Mouse (Mus musculus): ENCODE results near the gene Tspan9. TPM values are rescaled to one million over a fixed set of nuclear protein-coding genes. Genes with fewer than 3 reads are reported as not detected.

Gene Tspan9
- total RNA-seq, 2 experiments from 2014 or later: 53.0 to 57.6 TPM

- Histone ChIP-seq H3K27ac (no peak overlapping the region), H3K4me3 (no peak overlapping the region)
- DNase-seq (ENCODE audit: extremely low spot score in 1 of 2, low spot score in 2 of 2): no peak
- TF ChIP-seq CTCF (IDR thresholded peaks at IDR 0.05): no peak
- intact Hi-C loops (cut with DNase I): no loop called here
Observed at GRCm38 (mm10) chr6:128115121-128115520, 28.3 kb downstream of the Tspan9 start.

GRCm38 (mm10) chr6:128112605-128113004, 30.8 kb downstream of the Tspan9 start:
- intact Hi-C loops (cut with DNase I): no loop called here
- DNase-seq (ENCODE audit: extremely low spot score in 1 of 2, low spot score in 2 of 2): no peak
- TF ChIP-seq CTCF (IDR thresholded peaks at IDR 0.05): no peak
- H3K4me3 ChIP-seq: no peak overlapping the region
- no peak overlapping the region for H3K27ac ChIP-seq

GRCm38 (mm10) chr6:128111784-128112183, 31.6 kb downstream of the Tspan9 start:
- intact Hi-C loops (cut with DNase I): no loop called here
- H3K27ac ChIP-seq: no peak overlapping the region
- H3K4me3 ChIP-seq: no peak overlapping the region
- no peak for TF ChIP-seq CTCF (IDR thresholded peaks at IDR 0.05)
- no peak for DNase-seq (ENCODE audit: extremely low spot score in 1 of 2, low spot score in 2 of 2)

GRCm38 (mm10) chr6:128108324-128109035, 34.9 kb downstream of the Tspan9 start:
- no peak for DNase-seq (ENCODE audit: extremely low spot score in 1 of 2, low spot score in 2 of 2)
- TF ChIP-seq CTCF (IDR thresholded peaks at IDR 0.05): no peak
- Histone ChIP-seq H3K4me3 (no peak overlapping the region), H3K27ac (no peak overlapping the region)
- intact Hi-C loops (cut with DNase I): no loop called here

GRCm38 (mm10) chr6:128107698-128108097, 35.7 kb downstream of the Tspan9 start:
- DNase-seq (ENCODE audit: extremely low spot score in 1 of 2, low spot score in 2 of 2): no peak
- H3K27ac ChIP-seq: 0 out of 2 replicates have a peak overlapping the region, but pooled peaks have one; percentile 8
- no peak overlapping the region for H3K4me3 ChIP-seq
- no peak for TF ChIP-seq CTCF (IDR thresholded peaks at IDR 0.05)
- intact Hi-C loops (cut with DNase I): no loop called here

GRCm38 (mm10) chr6:128106154-128106553, 37.2 kb downstream of the Tspan9 start:
- DNase-seq (ENCODE audit: extremely low spot score in 1 of 2, low spot score in 2 of 2): no peak

GRCm38 (mm10) chr6:128104712-128105324, 38.6 kb downstream of the Tspan9 start:
- intact Hi-C loops (cut with DNase I): no loop called here
- Histone ChIP-seq H3K4me3 (no peak overlapping the region), H3K27ac (peak overlapping the region; percentile 63; the same call in 1 of the 2 replicates)
- DNase-seq (ENCODE audit: extremely low spot score in 1 of 2, low spot score in 2 of 2): no peak
- no peak for TF ChIP-seq CTCF (IDR thresholded peaks at IDR 0.05)

More at GRCm38 (mm10) chr6:128106154-128106553, 37.2 kb downstream of the Tspan9 start:
- TF ChIP-seq CTCF (IDR thresholded peaks at IDR 0.05): no peak
- Histone ChIP-seq H3K4me3 (no peak overlapping the region), H3K27ac (no peak overlapping the region)
- intact Hi-C loops (cut with DNase I): no loop called here

- TF ChIP-seq CTCF (IDR thresholded peaks at IDR 0.05): no peak
- Histone ChIP-seq H3K4me3 (no peak overlapping the region), H3K27ac (no peak overlapping the region)
- intact Hi-C loops (cut with DNase I): no loop called here
- no peak for DNase-seq (ENCODE audit: extremely low spot score in 1 of 2, low spot score in 2 of 2)
Observed at GRCm38 (mm10) chr6:128103874-128104273, 39.5 kb downstream of the Tspan9 start.

- TF ChIP-seq CTCF (IDR thresholded peaks at IDR 0.05): no peak
- no peak overlapping the region for H3K4me3 ChIP-seq
- peak overlapping the region; percentile 53 for H3K27ac ChIP-seq
- no peak for DNase-seq (ENCODE audit: extremely low spot score in 1 of 2, low spot score in 2 of 2)
- intact Hi-C loops (cut with DNase I): no loop called here
Observed at GRCm38 (mm10) chr6:128102296-128102999, 40.9 kb downstream of the Tspan9 start.

- TF ChIP-seq CTCF (IDR thresholded peaks at IDR 0.05): peak; percentile 57
- H3K4me3 ChIP-seq: no peak overlapping the region
- intact Hi-C loops (cut with DNase I): no loop called here
- DNase-seq (ENCODE audit: extremely low spot score in 1 of 2, low spot score in 2 of 2): no peak
- H3K27ac ChIP-seq: peak overlapping the region; percentile 56
Observed at GRCm38 (mm10) chr6:128099871-128100270, 43.5 kb downstream of the Tspan9 start.

- DNase-seq (ENCODE audit: extremely low spot score in 1 of 2, low spot score in 2 of 2): no peak
- intact Hi-C loops (cut with DNase I): no loop called here
- H3K4me3 ChIP-seq: no peak overlapping the region
- peak overlapping the region; percentile 16; the same call in 1 of the 2 replicates for H3K27ac ChIP-seq
- no peak for TF ChIP-seq CTCF (IDR thresholded peaks at IDR 0.05)
Observed at GRCm38 (mm10) chr6:128099190-128099589, 44.2 kb downstream of the Tspan9 start.

- Histone ChIP-seq H3K27ac (peak overlapping the region; percentile 78), H3K4me3 (no peak overlapping the region)
- intact Hi-C loops (cut with DNase I): no loop called here
- DNase-seq (ENCODE audit: extremely low spot score in 1 of 2, low spot score in 2 of 2): no peak
- TF ChIP-seq CTCF (IDR thresholded peaks at IDR 0.05): no peak
Observed at GRCm38 (mm10) chr6:128096521-128096920, 46.9 kb downstream of the Tspan9 start.

All from left cerebral cortex, adult 2 months (tissue).